Mouse (Mus musculus): Measurements from ENCODE around the gene Myh9. TPM values are rescaled to one million over a fixed set of nuclear protein-coding genes. Genes with fewer than 3 reads are reported as not detected.
"Not testable (repeated sequence)": the region's sequence is repeated elsewhere in the genome, so short reads cannot be mapped to it uniquely, and the experiment has no call there.

Myh9 gene
- total RNA-seq, 2 experiments from 2014 or later = 117 to 119 TPM

DNA sequence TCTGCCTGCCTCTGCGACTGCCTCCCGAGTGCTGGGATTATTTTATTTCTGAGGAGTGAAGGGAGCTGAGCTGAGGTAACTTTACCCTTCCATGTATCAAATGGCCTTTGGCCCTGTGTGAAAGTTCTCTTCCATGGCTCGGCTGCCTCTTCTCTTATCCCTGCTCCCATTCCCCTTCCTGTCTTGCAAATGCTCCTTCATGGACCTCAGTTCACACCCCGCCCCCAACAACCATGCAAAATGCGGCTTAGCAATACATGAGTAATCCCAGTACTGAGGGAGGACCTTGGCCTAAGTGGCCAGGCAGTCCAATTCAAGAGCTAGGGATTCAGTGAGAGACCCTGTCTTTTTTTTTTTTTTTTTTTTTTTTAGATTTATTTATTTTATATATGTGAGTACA, 26.4 kb upstream of the Myh9 start:
- DNase-seq = no peak

DNA sequence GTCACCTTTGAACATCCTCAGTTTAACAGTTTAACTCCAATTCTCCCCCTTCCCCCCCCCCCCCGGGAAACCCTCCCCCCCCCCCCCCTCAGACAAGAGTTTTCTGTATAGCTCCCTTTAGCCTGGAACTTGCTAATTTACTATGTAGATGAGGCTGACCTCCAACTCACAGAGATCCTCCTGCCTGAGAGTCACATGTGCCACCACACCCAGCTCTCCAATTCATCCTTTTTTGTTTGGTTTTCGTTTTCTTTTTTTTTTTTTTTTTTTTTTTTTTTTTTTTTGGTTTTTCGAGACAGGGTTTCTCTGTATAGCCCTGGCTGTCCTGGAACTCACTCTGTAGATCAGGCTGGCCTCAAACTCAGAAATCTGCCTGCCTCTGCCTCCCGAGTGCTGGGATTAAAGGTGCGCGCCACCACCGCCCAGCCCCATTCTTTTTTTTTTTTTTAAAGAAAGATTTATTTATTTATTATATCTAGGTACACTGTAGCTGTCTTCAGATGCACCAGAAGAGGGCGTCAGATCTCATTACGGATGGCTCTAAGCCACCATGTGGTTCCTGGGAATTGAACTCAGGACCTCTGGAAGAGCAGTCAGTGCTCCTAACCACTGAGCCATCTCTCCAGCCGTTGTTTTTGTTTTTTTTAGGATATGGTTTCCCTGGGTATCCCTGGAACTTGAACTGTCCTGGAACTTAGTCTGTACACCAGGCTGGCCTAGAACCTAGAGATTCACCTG, 25.4 kb upstream of the Myh9 start:
- DNase-seq = not testable (repeated sequence)

DNA sequence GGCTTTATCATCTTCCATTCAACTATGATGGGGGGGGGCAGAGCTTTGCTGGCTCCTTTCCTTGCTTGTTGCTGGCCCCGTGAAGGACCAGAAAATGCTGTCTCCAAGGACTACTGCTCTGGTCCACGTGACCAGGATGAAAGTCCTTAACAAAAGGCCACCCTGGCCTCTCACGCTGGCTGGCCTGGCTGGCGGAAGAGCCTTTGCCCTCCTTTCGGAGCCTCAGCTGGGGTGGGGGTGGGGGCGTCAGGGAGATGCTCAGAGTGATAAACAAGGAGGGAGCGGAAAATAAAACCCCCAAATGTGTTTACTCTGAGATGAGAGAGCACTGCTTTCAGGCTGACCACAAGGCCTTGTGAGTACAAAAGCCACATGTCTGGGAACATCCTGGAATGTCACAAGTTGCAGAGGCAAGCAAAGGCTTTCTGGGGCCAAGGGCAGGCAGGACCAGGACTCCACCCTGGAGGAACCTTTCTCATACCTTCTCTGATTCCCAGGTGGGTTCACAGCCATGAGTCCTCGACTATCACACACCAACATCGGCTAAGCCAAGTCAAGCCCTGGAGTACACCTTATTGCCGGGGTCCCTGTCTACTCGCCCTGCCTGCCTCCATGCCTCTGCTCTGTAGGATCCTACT, 24.7 kb upstream of the Myh9 start:
- DNase-seq = no peak

DNA sequence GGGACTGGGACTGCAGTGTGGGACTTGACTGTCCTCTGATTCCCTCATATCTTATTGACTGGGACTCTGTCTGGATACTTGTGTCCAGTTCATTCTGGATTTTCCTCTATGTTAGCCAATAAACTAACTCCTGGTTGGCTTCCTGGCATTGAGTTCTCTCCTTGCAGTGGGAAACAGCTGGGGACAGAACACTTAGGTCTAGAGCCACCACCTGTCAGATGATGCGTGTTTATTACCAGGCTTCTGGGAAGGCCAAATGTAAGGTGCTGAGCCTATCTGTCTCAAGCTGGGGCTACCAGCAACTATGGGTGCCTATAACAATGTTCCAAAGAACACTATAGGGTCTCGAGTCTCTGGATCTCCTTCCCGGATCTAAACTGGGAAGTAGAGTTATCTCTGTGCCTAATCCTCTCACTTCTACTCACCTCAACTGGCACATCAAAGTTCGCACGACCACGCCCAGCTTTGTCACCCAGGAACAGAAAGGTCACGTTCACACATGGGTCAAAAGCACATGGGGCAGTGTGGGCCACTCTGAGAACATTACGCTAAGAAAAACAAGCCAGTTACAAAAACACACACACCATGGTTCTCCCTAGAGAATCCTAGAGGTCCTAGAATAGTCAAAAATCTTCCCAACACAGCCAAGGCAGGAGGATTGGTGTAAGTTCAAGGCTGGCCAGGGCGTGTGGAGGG, 22.2 kb upstream of the Myh9 start:
- DNase-seq = no peak

DNA sequence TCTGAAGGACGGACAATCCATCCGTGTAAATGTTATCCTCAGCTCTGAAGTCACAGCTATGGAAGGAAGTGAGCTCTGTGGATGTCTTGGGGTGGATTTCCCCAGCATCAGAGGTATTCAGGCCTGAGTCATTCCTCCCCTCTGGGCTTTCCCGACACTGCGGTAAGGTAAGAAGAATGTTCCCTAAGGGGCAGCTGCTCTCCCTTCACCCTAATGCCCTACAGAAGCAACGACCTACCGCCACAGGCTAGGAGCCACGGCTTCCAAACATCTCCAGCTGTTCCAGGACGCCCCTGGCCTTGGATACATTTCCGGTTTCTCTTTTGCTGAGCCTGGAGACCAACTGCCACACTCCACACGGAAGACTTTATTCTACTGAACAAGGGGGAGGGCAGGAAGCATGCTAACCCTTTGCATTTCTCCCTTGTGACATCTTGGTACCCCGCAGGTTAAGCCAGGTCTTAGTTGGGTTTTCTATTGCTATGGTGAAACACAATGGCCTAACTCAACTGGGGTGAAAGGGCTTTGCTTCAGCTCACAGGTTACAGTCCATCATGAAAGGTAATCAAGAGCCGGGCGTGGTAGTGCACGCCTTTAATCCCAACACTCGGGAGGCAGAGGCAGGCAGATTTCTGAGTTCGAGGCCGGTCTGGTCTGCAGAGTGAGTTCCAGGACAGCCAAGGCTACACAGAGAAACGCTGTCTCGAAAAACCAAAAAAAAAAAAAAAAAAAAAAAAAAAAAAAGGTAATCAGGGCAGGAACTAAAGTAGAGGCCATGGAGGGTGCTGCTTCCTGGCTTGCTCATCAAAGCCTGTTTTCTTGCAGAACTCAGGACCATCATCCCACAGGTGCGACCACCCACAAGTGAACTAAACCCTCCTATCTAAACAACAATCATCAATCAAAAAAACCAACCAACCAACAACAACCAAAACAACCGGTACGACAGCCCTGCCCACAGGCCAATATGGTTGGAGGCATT, 21.3 kb upstream of the Myh9 start:
- DNase-seq = no peak

DNA sequence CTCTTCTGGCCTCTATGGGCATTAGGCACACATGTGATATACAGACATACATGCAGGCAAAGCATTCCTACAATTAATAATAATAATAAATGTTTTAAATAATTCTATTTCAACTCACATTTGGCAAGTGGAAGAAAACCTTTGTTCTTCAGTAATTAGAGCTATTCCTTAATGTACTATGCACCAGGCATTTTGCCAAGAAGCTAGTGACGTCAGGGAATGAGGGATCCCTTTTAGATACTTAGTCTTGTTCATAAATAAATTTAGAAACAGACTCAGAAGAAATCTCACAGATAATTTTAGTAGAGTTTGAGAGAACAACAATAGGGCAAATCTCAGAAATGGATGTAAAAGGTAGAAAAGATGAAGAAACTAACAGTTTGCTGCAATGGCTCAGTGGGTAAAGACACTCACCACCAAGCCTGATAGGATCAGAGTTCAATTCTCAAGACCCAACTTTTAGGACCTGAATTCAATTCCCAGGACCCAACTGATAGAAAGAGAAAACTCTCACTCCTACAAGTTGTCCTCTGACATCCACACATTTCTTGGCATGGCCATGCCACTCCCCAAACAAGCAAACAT, 18.2 kb upstream of the Myh9 start:
- DNase-seq = no peak

DNA sequence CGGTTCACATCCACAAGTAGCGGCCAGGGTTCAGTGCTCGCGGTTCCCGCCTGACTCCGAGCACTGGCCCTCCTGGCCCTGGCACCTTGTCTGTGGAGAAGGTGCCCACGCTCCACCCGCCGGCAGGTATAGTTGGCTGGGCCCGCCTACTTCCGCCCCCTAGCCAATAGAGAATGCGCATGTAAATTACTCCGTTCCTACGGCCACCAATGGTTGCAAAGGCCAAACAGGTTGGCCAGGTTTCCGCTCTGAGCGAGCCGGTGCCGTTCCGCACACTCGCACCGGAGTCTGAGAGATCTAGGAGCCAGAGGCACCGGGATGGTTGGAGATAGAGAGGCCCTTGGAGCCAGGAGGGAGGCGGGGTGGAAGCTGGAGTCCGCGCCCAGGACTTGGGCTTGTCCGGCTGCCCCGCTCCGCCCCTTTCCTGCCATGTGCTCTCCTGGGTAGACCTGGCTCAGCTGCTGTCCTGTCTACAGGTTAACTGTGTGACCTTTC, 15.7 kb upstream of the Myh9 start:
- DNase-seq = peak in 1 of 2 experiments; percentile 37

GRCm38 (mm10) chr15:77856541-77856940, 14.6 kb upstream of the Myh9 start:
- DNase-seq = peak; percentile 64 to 72

DNA sequence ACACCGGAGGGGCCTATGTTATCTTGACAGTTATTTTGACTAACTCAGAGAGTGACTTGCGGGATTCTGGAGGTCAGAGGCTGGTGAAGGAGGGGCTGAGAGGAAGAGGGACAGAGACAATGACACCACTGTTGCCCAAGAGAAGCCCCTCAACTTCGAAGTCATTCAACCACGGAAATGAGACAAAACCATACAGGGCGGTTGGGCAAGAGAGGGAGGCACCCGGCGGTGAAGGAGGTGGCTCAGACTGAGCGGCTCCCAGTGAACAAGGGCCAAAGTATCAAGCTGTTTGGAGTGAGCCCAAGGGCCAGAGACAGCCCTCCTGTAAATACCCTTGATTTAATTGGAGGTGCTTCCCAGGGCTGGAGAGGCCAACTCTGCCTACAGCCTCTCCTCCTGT, 13.3 kb upstream of the Myh9 start:
- DNase-seq = no peak

GRCm38 (mm10) chr15:77852001-77852400, 10.0 kb upstream of the Myh9 start:
- DNase-seq = no peak

DNA sequence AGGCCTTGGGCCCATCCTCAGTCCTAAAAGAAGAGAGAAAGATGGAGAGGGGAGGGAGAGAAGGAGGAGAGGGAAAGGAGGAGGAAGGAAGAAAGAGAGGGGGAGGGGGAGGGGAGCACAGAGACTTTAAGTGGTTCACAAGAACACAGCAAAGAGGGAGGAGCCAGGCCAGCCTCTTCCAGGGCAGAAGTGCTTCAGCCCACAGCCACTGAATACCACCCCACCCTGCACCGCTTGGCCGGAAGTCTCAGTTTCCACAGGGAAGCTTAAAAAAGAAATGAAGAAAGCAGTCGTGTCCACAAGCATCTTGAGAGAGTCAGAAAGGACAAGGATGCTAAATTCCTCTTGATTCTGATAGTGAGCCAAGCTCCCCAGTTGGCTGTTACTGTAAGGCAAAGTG, 9.2 kb upstream of the Myh9 start:
- DNase-seq = peak in 1 of 2 experiments; percentile 67

- no peak for DNase-seq
Observed at GRCm38 (mm10) chr15:77849572-77850229, 7.7 kb upstream of the Myh9 start.

DNA sequence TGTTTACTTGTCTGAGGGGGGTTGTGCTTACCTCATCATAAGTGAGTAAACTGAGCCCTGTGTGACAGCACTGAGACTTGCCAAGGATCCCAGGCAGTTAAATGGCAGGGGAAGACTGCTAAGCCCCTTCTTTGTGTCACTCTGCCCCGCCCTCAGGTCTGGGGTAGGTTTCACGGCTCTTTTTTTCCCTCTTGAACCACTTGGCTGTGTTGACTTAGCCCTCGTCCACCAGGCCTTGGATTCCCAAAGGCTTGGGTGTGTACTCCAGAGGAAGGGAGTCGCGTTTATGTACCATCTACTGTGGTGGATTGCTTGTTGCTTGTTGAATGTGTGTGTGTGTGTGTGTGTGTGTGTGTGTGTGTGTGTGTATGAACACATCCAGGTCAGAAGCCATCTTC, 7.1 kb upstream of the Myh9 start:
- no peak for DNase-seq

DNA sequence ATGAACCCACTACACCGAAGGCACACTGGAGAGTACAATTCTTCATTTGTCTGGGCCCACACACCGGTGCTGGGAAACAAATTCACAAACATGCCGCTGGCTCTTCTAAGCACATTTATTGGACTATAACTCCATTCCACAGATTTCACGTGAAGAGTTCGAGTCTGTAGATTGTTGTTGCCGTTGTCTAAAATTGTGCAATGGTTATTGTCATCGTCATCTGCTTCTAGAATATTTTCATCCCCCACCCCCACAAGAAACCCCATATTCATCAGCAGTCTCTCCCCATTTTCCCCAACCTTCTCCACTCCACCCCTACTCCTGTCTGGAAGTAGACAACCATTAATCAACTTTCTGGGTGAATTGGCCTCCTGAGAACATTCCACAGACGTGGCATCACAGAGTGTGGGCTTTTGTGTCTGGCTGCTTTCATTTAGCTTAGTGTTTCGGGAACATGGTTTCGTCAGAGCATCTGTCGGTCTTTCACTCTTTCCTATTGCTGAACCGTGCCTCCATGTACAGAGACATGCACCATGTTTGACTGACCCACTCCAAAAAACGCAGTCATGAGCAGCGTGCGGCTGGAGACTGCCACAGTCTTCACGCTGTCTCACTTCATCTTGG, 6.6 kb upstream of the Myh9 start:
- no peak for DNase-seq

GRCm38 (mm10) chr15:77847826-77848225, 5.9 kb upstream of the Myh9 start:
- DNase-seq = no peak

- no peak for DNase-seq
Observed at GRCm38 (mm10) chr15:77847108-77847507, 5.1 kb upstream of the Myh9 start.

- DNase-seq = not testable (repeated sequence)
Observed at GRCm38 (mm10) chr15:77845931-77846595, 4.1 kb upstream of the Myh9 start.

GRCm38 (mm10) chr15:77844955-77845635, 3.1 kb upstream of the Myh9 start:
- DNase-seq = no peak

- no peak for DNase-seq
Observed at GRCm38 (mm10) chr15:77844048-77844447, 2.1 kb upstream of the Myh9 start.
